Mouse (Mus musculus) heart, embryonic 15.5 days (tissue): ENCODE measurements around the gene Nccrp1. TPM values are rescaled to one million over a fixed set of nuclear protein-coding genes. Genes with fewer than 3 reads are reported as not detected.
"Not testable (repeated sequence)": the region's sequence is repeated elsewhere in the genome, so short reads cannot be mapped to it uniquely, and the experiment has no call there.

Experiments
- ATAC-seq: fragments of 200-750 bp; cut with Nextera tagmentation; replicated peaks from 2 replicates; pipeline ENCODE4 v1.8.0; 2017; ENCODE audit warnings: low read depth, moderate TSS enrichment; ENCODE audit not compliant: insufficient number of reproducible peaks, insufficient read depth, low FRiP score
- H3K27ac ChIP-seq: fragments of 300-500 bp; sonication (generic); 2 replicates; pipeline ENCODE4 v1.5.1; 2015; ENCODE audit warnings: mild to moderate bottlenecking, inconsistent platforms
- H3K27me3 ChIP-seq: fragments of 300-500 bp; sonication (generic); 2 replicates; pipeline ENCODE4 v1.6.1; 2015; ENCODE audit warnings: inconsistent platforms
- H3K36me3 ChIP-seq: fragments of 300-500 bp; sonication (generic); 2 replicates; pipeline ENCODE4 v1.6.1; 2015; ENCODE audit warnings: mild to moderate bottlenecking, inconsistent platforms
- H3K4me1 ChIP-seq: fragments of 300-500 bp; sonication (generic); replicated peaks from 2 replicates; pipeline ENCODE4 v1.6.1; 2015; ENCODE audit warnings: inconsistent platforms
- H3K4me2 ChIP-seq: fragments of 300-500 bp; sonication (generic); 2 replicates; pipeline ENCODE4 v1.6.1; 2015; ENCODE audit warnings: inconsistent platforms, mild to moderate bottlenecking, moderate library complexity
- H3K4me3 ChIP-seq: fragments of 300-500 bp; sonication (generic); 2 replicates; pipeline ENCODE4 v1.5.1; 2015; ENCODE audit warnings: mild to moderate bottlenecking, inconsistent platforms
- H3K9ac ChIP-seq: fragments of 300-500 bp; sonication (generic); 2 replicates; pipeline ENCODE4 v1.6.1; 2015; ENCODE audit warnings: mild to moderate bottlenecking, inconsistent platforms
- H3K9me3 ChIP-seq: fragments of 300-500 bp; sonication (generic); replicated peaks from 2 replicates; pipeline ENCODE4 v1.6.1; 2016; ENCODE audit warnings: inconsistent platforms
- WGBS: fragments of 180-500 bp; shearing (Covaris S2); methylation state at CpG from one replicate; pipeline ENCODE4 v1.1.7; 2015; ENCODE audit warnings: mixed read lengths; 5-methylcytosine and 5-hydroxymethylcytosine counted together
- polyA plus RNA-seq: library from polyadenylated mRNA; unstranded; fragments of >200 nt; fragmentation: Nextera tagmentation; extraction: Ambion mirVana; gene quantifications from 2 replicates; pipeline ENCODE4 v1.2.1, GENCODE M21; 2015

Nccrp1 gene
- polyA plus RNA-seq, 1 experiment from 2014 or later = not detected

DNA sequence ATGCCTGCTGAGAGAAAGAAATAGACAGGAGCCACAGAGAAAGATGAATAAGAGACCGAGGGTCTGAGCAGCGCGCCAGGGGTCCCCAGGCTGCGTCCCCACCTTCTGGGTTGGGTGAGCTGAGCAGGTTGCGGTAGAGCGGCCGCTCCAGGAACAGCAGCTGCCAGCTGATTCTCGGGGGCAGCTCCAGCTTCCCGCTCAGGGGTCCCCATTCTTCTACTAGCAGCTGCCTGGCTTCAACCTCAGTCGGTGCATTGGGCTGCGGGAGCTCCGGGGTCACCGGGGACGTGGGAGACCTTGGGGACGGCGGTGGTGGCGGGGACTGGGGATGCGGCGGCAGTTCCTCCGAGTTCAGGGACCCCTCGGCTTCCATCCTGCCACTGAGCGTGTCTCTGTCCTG, 405 bp downstream of the Nccrp1 start:
- Histone ChIP-seq H3K9ac (no peak overlapping the region), H3K4me1 (peaks cover 16% of the 10 kb centered on the region), H3K9me3 (no peaks in the 10 kb centered on the region), H3K27me3 (peaks cover 59% of the 10 kb centered on the region), H3K4me2 (peak overlapping the region; percentile 50), H3K4me3 (peak overlapping the region; percentile 26), H3K27ac (no peak overlapping the region), H3K36me3 (no peaks in the 10 kb centered on the region)
- WGBS = 2% methylated on average over 22 of the region's 22 CpGs
- no peak for ATAC-seq

DNA sequence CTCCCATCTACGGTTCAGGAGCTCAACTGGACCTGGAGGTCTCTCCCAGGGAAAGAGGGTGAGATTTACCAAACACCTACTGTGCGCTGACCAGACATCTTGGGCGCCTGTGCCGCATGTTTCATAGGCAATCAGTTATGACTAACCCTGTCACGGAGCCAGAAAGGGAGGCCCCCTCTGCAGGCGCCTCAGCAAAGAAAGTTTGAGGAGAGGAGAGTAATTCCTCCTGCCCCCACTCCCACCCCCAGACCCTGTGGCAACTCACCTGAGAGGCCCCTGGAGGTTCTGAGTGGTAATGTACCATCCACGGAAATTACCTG, 1.2 kb downstream of the Nccrp1 start:
- peaks cover 59% of the 10 kb centered on the region for H3K27me3 ChIP-seq
- no peak overlapping the region for H3K9ac ChIP-seq
- no peak for ATAC-seq
- H3K36me3 ChIP-seq = no peaks in the 10 kb centered on the region
- H3K9me3 ChIP-seq = no peaks in the 10 kb centered on the region
- H3K4me1 ChIP-seq = peaks cover 16% of the 10 kb centered on the region
- H3K4me3 ChIP-seq = no peak overlapping the region
- H3K27ac ChIP-seq = no peak overlapping the region
- no peak overlapping the region for H3K4me2 ChIP-seq
- WGBS = 39% methylated on average over 7 of the region's 7 CpGs

GRCm38 (mm10) chr7:28545048-28545890, 1.8 kb downstream of the Nccrp1 start:
- 27% methylated on average over 14 of the region's 14 CpGs for WGBS
- peaks cover 16% of the 10 kb centered on the region for H3K4me1 ChIP-seq
- H3K9ac ChIP-seq = no peak overlapping the region
- ATAC-seq = 0 out of 2 replicates have a peak, but pooled peaks have one; percentile 3
- no peak overlapping the region for H3K4me3 ChIP-seq
- no peaks in the 10 kb centered on the region for H3K9me3 ChIP-seq
- no peaks in the 10 kb centered on the region for H3K36me3 ChIP-seq
- peaks cover 59% of the 10 kb centered on the region for H3K27me3 ChIP-seq
- no peak overlapping the region for H3K27ac ChIP-seq
- no peak overlapping the region for H3K4me2 ChIP-seq

DNA sequence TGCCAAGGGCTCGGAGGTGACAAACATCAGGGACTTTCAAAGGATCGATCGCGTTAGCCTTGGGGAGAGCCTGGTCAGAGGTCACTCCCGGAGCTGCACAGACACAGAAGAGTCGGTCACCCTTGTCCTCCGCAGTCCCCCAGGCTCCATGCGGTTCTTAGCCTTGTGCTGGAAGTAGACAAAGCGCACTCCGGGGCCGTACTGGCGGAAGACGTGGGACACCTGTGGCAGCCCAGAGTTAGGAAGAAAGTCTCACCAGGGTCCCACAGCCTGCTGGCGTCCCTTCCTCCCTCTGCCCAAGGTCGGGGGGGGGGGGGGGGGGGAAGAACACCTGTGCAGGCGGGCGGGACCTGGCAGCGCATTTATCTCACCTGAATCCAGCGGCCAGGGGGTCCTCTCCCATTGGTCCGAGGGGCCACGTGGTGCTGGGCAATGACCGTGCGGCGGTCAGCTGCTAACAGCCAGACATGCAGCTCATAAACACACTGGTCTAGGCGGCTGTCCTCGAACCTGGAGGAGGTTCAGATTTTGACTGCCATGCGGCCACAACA, 2.9 kb downstream of the Nccrp1 start:
- Histone ChIP-seq H3K4me3 (0 out of 2 replicates have a peak overlapping the region, but pooled peaks have one; percentile 1), H3K4me1 (peaks cover 16% of the 10 kb centered on the region), H3K4me2 (peak overlapping the region; percentile 49), H3K27ac (no peak overlapping the region), H3K9ac (no peak overlapping the region), H3K36me3 (no peaks in the 10 kb centered on the region), H3K27me3 (peaks cover 59% of the 10 kb centered on the region), H3K9me3 (no peaks in the 10 kb centered on the region)
- no peak for ATAC-seq
- 11% methylated on average over 23 of the region's 27 CpGs for WGBS

DNA sequence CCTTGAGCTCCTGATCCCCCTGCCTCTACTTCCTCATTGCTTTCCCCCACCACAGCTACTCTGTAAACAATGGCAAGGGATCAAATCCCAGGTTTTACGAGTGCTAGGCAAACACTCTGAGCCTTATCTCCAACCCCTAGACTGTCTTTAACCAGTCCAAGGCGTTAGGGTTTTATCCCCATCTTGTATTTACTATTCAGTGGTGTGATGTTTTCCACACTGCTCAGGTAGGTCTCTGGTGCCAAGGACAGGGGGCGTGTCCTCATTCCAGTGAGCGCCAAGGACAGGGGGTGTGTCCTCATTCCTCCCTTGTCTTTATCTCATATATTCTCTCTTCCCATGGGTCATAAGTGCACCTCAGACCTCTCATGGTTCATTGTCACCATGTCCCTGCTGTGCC, 6.5 kb downstream of the Nccrp1 start, which contains the start of gene Sycn:
Sycn (plus strand) TSS at position 360 of the 400 bp plus-strand sequence.
- 54% methylated on average over 4 of the region's 4 CpGs for WGBS
- no peak within 1 kb of the TSS for H3K4me3 ChIP-seq
- H3K36me3 ChIP-seq = no peaks in the 10 kb centered on the region
- H3K4me2 ChIP-seq = no peak within 1 kb of the TSS
- H3K27ac ChIP-seq = no peak within 1 kb of the TSS
- ATAC-seq = no peak
- H3K27me3 ChIP-seq = peaks cover 27% of the 10 kb centered on the region
- no peaks in the 10 kb centered on the region for H3K9me3 ChIP-seq
- H3K4me1 ChIP-seq = peaks cover 6% of the 10 kb centered on the region
- no peak within 1 kb of the TSS for H3K9ac ChIP-seq

DNA sequence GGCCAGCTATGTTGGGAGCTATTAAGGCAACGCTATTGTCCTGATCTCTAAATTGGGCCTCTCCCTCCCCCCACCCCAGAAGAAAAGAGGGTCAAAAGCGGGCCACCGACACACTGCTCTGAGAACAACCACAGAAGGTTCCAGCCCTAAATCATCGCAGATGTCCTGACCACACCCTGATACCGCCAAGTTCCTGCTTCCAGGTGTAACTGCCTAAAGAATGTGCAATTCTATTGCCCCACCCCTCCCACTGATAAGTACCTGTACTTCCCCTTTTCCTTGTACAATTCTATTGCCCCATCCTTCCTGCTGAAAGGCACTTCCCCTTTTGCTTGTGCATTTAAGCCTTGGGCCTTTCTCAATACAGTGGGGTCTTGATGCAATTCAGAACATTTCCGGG, 8.2 kb downstream of the Nccrp1 start:
- not testable (repeated sequence) for H3K9ac ChIP-seq, H3K36me3 ChIP-seq, H3K4me3 ChIP-seq, ATAC-seq, H3K4me1 ChIP-seq, H3K4me2 ChIP-seq, H3K27ac ChIP-seq, H3K9me3 ChIP-seq
- H3K27me3 ChIP-seq = peaks cover 11% of the 10 kb centered on the region
- WGBS = 84% methylated on average over 6 of the region's 6 CpGs

DNA sequence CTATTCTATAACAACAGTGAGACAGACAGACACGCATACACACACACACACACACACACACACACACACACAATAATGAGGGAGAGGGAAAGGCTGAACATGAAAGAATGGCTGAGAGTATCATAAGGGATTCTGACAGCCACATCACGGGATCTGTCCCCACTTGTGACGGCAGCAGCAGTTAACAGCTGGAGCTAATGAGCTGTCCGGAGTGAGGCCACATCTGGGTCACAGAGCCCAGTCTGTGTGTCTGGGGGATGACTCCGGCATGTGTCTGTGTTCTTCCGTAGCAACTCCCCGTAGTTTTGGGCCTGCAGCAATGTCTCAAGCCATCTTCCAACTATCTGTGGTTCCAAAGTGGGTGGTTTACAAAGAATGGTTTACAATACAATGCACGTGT, 15.0 kb downstream of the Nccrp1 start:
- Histone ChIP-seq H3K9me3 (no peaks in the 10 kb centered on the region), H3K27ac (no peak overlapping the region), H3K4me2 (no peak overlapping the region), H3K4me1 (peaks cover 4% of the 10 kb centered on the region; the same call in 1 of the 2 replicates), H3K9ac (no peak overlapping the region), H3K36me3 (no peaks in the 10 kb centered on the region), H3K27me3 (0 out of 2 replicates have a peak, but pooled peaks cover 4% of the 10 kb centered on the region), H3K4me3 (no peak overlapping the region)
- ATAC-seq = no peak
- 77% methylated on average over 8 of the region's 8 CpGs for WGBS

- 7% methylated on average over 19 of the region's 19 CpGs for WGBS
- Histone ChIP-seq H3K36me3 (no peaks in the 10 kb centered on the region), H3K9ac (no peak overlapping the region), H3K27ac (no peak overlapping the region), H3K4me1 (peaks cover 4% of the 10 kb centered on the region; the same call in 1 of the 2 replicates), H3K9me3 (no peaks in the 10 kb centered on the region), H3K4me3 (no peak overlapping the region), H3K4me2 (peak overlapping the region; percentile 24; the same call in 1 of the 2 replicates), H3K27me3 (0 out of 2 replicates have a peak, but pooled peaks cover 4% of the 10 kb centered on the region)
- peak; percentile 64; the same call in 1 of the 2 replicates for ATAC-seq
These were observed 18.9 kb downstream of the Nccrp1 start for GRCm38 (mm10) chr7:28527922-28528719.

- H3K9me3 ChIP-seq, H3K4me3 ChIP-seq, H3K27ac ChIP-seq, ATAC-seq, H3K36me3 ChIP-seq, H3K4me1 ChIP-seq, H3K9ac ChIP-seq, H3K27me3 ChIP-seq, H3K4me2 ChIP-seq: not testable (repeated sequence)
- WGBS = 71% methylated on average over 5 of the region's 6 CpGs
These were observed 24.5 kb downstream of the Nccrp1 start, which contains the start of gene Ifnl3 for GRCm38 (mm10) chr7:28522536-28522935. Ifnl3 (plus strand) TSS chr7:28522836.

GRCm38 (mm10) chr7:28511441-28511840, 35.6 kb downstream of the Nccrp1 start:
- Histone ChIP-seq H3K27me3 (peaks cover 3% of the 10 kb centered on the region; the same call in 1 of the 2 replicates), H3K27ac (no peak overlapping the region), H3K4me2 (no peak overlapping the region), H3K9ac (no peak overlapping the region), H3K36me3 (no peaks in the 10 kb centered on the region), H3K4me1 (no peaks in the 10 kb centered on the region), H3K9me3 (no peaks in the 10 kb centered on the region), H3K4me3 (no peak overlapping the region)
- ATAC-seq = no peak
- WGBS = 68% methylated on average over 8 of the region's 8 CpGs

GRCm38 (mm10) chr7:28510405-28510974, 36.6 kb downstream of the Nccrp1 start, which contains the start of gene Ifnl2:
Ifnl2 (minus strand) TSS chr7:28510455.
- not testable (repeated sequence) for H3K27me3 ChIP-seq, H3K9me3 ChIP-seq, H3K4me3 ChIP-seq, H3K9ac ChIP-seq, H3K4me1 ChIP-seq, H3K36me3 ChIP-seq, H3K4me2 ChIP-seq, H3K27ac ChIP-seq, ATAC-seq
- WGBS = 59% methylated on average over 8 of the region's 8 CpGs
